Mouse (Mus musculus) lung, embryonic 16.5 days (tissue): ENCODE results near the gene Mageh1. TPM values are rescaled to one million over a fixed set of nuclear protein-coding genes. Genes with fewer than 3 reads are reported as not detected.
"Not testable (repeated sequence)": the region's sequence is repeated elsewhere in the genome, so short reads cannot be mapped to it uniquely, and the experiment has no call there.

Experiments
- ATAC-seq: fragments of 200-750 bp; cut with Nextera tagmentation; 2 replicates; pipeline ENCODE4 v1.8.0; 2017; ENCODE audit warnings: low read depth, mild to moderate bottlenecking, moderate library complexity
- H3K27ac ChIP-seq: fragments of 300-500 bp; sonication (generic); 2 replicates; pipeline ENCODE4 v1.5.1; 2014; ENCODE audit warnings: mild to moderate bottlenecking, control low read depth, low read length
- H3K27me3 ChIP-seq: fragments of 300-500 bp; sonication (generic); 2 replicates; pipeline ENCODE4 v1.6.1; 2014; ENCODE audit warnings: low read depth, low read length, mixed read lengths; ENCODE audit not compliant: control insufficient read depth, insufficient read depth
- H3K36me3 ChIP-seq: fragments of 300-500 bp; sonication (generic); 2 replicates; pipeline ENCODE4 v1.6.1; 2014; ENCODE audit warnings: low read length; ENCODE audit not compliant: control insufficient read depth, insufficient read depth
- H3K4me1 ChIP-seq: fragments of 300-500 bp; sonication (generic); replicated peaks from 2 replicates; pipeline ENCODE4 v1.6.1; 2014; ENCODE audit warnings: low read length, mixed read lengths; ENCODE audit not compliant: control insufficient read depth, insufficient read depth
- H3K4me2 ChIP-seq: fragments of 300-500 bp; sonication (generic); 2 replicates; pipeline ENCODE4 v1.6.1; 2014; ENCODE audit warnings: low read depth, low read length, control low read depth
- H3K4me3 ChIP-seq: fragments of 300-500 bp; sonication (generic); 2 replicates; pipeline ENCODE4 v1.5.1; 2014; ENCODE audit warnings: mild to moderate bottlenecking, low read length, control low read depth
- H3K9ac ChIP-seq: fragments of 300-500 bp; sonication (generic); 2 replicates; pipeline ENCODE4 v1.6.1; 2014; ENCODE audit warnings: low read length, control low read depth
- H3K9me3 ChIP-seq: fragments of 300-500 bp; sonication (generic); 2 replicates; pipeline ENCODE4 v1.6.1; 2016; ENCODE audit warnings: low read length; ENCODE audit not compliant: control insufficient read depth
- WGBS: fragments of 180-500 bp; shearing (Covaris S2); extraction: QIAGEN DNeasy Blood & Tissue Kit; methylation state at CpG from one replicate; pipeline ENCODE4 v1.1.7; 2014; 5-methylcytosine and 5-hydroxymethylcytosine counted together
- polyA plus RNA-seq: library from polyadenylated mRNA; unstranded; fragments of >200 nt; fragmentation: Nextera tagmentation; extraction: Ambion mirVana; gene quantifications from 2 replicates; pipeline ENCODE4 v1.2.1, GENCODE M21; 2015

Mageh1 gene
- 48.1 and 48.9 TPM in 2 replicates for polyA plus RNA-seq

- WGBS, result 9% methylated on average over 46 of the region's 49 CpGs
- no peaks in the 10 kb centered on the region for H3K4me1 ChIP-seq
- H3K9ac ChIP-seq, result peak within 1 kb of the TSS; percentile 73
- H3K9me3 ChIP-seq, result no peaks in the 10 kb centered on the region
- no peaks in the 10 kb centered on the region; the same call in 1 of the 2 replicates for H3K27me3 ChIP-seq
- H3K27ac ChIP-seq, result peak within 1 kb of the TSS; percentile 79
- H3K4me2 ChIP-seq, result peak within 1 kb of the TSS; percentile 67
- H3K36me3 ChIP-seq, result no peaks in the 10 kb centered on the region
- ATAC-seq, result peak; percentile 96
- peak within 1 kb of the TSS; percentile 63 for H3K4me3 ChIP-seq
Observed at GRCm38 (mm10) chrX:153037087-153037971, at the start of gene Mageh1. TSS of gene Mageh1 (minus strand) at chrX:153037575.

- ATAC-seq, result peak; percentile 66
- Histone ChIP-seq H3K4me3 (peak overlapping the region; percentile 63), H3K4me2 (peak overlapping the region; percentile 67)
- not testable (repeated sequence) for H3K27ac ChIP-seq, H3K9me3 ChIP-seq, H3K36me3 ChIP-seq, H3K4me1 ChIP-seq, H3K27me3 ChIP-seq, H3K9ac ChIP-seq
- 32% methylated on average over 6 of the region's 22 CpGs for WGBS
Observed at GRCm38 (mm10) chrX:153037972-153038744, 783 bp upstream of the Mageh1 start.

- ATAC-seq, H3K27me3 ChIP-seq, H3K4me2 ChIP-seq, H3K9me3 ChIP-seq, H3K9ac ChIP-seq, H3K27ac ChIP-seq, H3K4me3 ChIP-seq, H3K36me3 ChIP-seq, H3K4me1 ChIP-seq: not testable (repeated sequence)
Observed at GRCm38 (mm10) chrX:153031547-153031946, 5.8 kb downstream of the Mageh1 start.

- no CpG with 5 or more reads among the region's 3 CpGs for WGBS
- H3K27me3 ChIP-seq, H3K4me1 ChIP-seq, H3K9ac ChIP-seq, H3K9me3 ChIP-seq, H3K36me3 ChIP-seq, H3K4me3 ChIP-seq, H3K27ac ChIP-seq, ATAC-seq, H3K4me2 ChIP-seq: not testable (repeated sequence)
Observed at GRCm38 (mm10) chrX:153025709-153026108, 11.7 kb downstream of the Mageh1 start.

- H3K27ac ChIP-seq, H3K4me3 ChIP-seq, H3K36me3 ChIP-seq, H3K27me3 ChIP-seq, H3K4me2 ChIP-seq, ATAC-seq, H3K4me1 ChIP-seq, H3K9ac ChIP-seq, H3K9me3 ChIP-seq: not testable (repeated sequence)
- WGBS, result no CpG with 5 or more reads among the region's 3 CpGs
Observed at GRCm38 (mm10) chrX:153025255-153025654, 12.1 kb downstream of the Mageh1 start.

GRCm38 (mm10) chrX:153007685-153008047 is 29.7 kb downstream of the Mageh1 start:
- Histone ChIP-seq H3K36me3 (no peaks in the 10 kb centered on the region), H3K27me3 (no peaks in the 10 kb centered on the region), H3K4me1 (no peaks in the 10 kb centered on the region), H3K27ac (no peak overlapping the region), H3K9ac (peak overlapping the region; percentile 65), H3K4me2 (peak overlapping the region; percentile 66), H3K9me3 (no peaks in the 10 kb centered on the region), H3K4me3 (peak overlapping the region; percentile 67)
- no peak; the same call in 1 of the 2 replicates for ATAC-seq
- 24% methylated on average over 9 of the region's 9 CpGs for WGBS

- WGBS, result 11% methylated on average over 44 of the region's 58 CpGs
- ATAC-seq, result peak; percentile 94
- no peaks in the 10 kb centered on the region for H3K27me3 ChIP-seq
- peak overlapping the region; percentile 44 for H3K27ac ChIP-seq
- peak overlapping the region; percentile 67 for H3K4me3 ChIP-seq
- no peaks in the 10 kb centered on the region for H3K9me3 ChIP-seq
- no peaks in the 10 kb centered on the region for H3K4me1 ChIP-seq
- H3K9ac ChIP-seq, result peak overlapping the region; percentile 65
- H3K36me3 ChIP-seq, result no peaks in the 10 kb centered on the region
- peak overlapping the region; percentile 66 for H3K4me2 ChIP-seq
Observed at GRCm38 (mm10) chrX:153007021-153007684, 30.2 kb downstream of the Mageh1 start.

GRCm38 (mm10) chrX:153006387-153006841 is 31.0 kb downstream of the Mageh1 start, which contains the start of gene Usp51:
TSS of gene Usp51 (plus strand) at chrX:153006469.
- ATAC-seq, result peak; percentile 70
- no peaks in the 10 kb centered on the region for H3K27me3 ChIP-seq
- H3K4me3 ChIP-seq, result peak within 1 kb of the TSS; percentile 67
- H3K4me2 ChIP-seq, result peak within 1 kb of the TSS; percentile 66
- no peaks in the 10 kb centered on the region for H3K9me3 ChIP-seq
- 19% methylated on average over 23 of the region's 23 CpGs for WGBS
- peak within 1 kb of the TSS; percentile 44 for H3K27ac ChIP-seq
- no peaks in the 10 kb centered on the region for H3K36me3 ChIP-seq
- peak within 1 kb of the TSS; percentile 65 for H3K9ac ChIP-seq
- H3K4me1 ChIP-seq, result no peaks in the 10 kb centered on the region

GRCm38 (mm10) chrX:152996105-152996504 is 41.3 kb downstream of the Mageh1 start:
- not testable (repeated sequence) for H3K9ac ChIP-seq, H3K27ac ChIP-seq, H3K36me3 ChIP-seq, H3K4me2 ChIP-seq, H3K4me1 ChIP-seq, H3K27me3 ChIP-seq, ATAC-seq, H3K9me3 ChIP-seq, H3K4me3 ChIP-seq
- no CpG with 5 or more reads among the region's 3 CpGs for WGBS
